ENCODE assay signal across 11 mouse cellular contexts in the genomic region with DNA sequence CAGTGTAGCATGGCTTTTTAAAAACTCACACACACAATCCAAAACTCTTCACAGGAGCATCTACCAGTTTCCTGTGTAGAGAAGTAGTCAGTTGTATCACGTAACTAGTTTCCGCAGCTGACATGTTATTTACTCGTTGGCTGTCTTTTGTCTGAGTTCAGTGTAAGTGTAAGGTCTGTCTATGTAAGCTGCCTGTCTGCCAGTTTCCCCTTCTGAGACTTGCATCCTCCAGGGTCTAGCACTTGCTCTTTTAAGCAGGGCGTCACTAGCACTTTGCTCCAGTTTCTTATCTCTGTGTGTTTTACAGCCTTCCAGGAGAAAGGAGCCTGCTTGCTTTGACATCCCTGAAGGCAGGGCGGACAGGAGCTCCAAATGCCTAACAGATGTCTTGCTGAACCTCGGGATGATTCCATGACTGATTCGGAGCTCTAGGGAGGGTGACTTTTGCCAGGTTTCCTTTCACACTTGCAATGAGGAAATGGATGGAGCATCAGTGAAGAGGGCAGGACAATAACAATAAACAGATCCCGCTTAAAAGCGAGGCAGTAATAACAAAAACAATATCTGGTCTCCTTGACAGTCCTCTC.
A peak's percentile ranks its signal among the peaks of the same experiment; 100 is the strongest.
DNase-seq lines count a peak whose midpoint lies in the region; ATAC-seq and TF ChIP-seq lines count a peak whose summit lies in the region.
"Had no signal": no experiment of that assay in that cellular context is flagged by ENCODE, and none has a peak within 500 bp of the region (broad histone marks: within the 10 kb centered on the region; RNA-seq: fewer than 3 reads in every experiment).

No protein-coding gene starts in this region.

- H3K4me1 ChIP-seq in kidney, embryonic 16.5 days (ENCODE audit: insufficient read depth, low read length), result peaks cover 2% of the 10 kb centered on the region; the same call in 1 of the 2 replicates
- H3K4me1 ChIP-seq in kidney, embryonic 15.5 days, result 0 out of 2 replicates have a peak, but pooled peaks cover 4% of the 10 kb centered on the region
- H3K4me1 ChIP-seq in heart, embryonic 14.5 days (ENCODE audit: control insufficient read depth in 2 of 2, insufficient read depth in 2 of 2, low read length in 2 of 2), result no peaks in the 10 kb centered on the region
- H3K4me1 ChIP-seq in midbrain, postnatal 0 days (ENCODE audit: insufficient read depth, low read length), result no peaks in the 10 kb centered on the region
- H3K4me1 ChIP-seq: midbrain, embryonic 10.5 days had no signal

- ATAC-seq in kidney, embryonic 16.5 days (ENCODE audit: low FRiP score, low TSS enrichment), result no peak
- no peak for ATAC-seq in kidney, embryonic 15.5 days (replicated peaks; ENCODE audit: low FRiP score)
- no peak for ATAC-seq in heart, embryonic 14.5 days (ENCODE audit: insufficient number of reproducible peaks, insufficient read depth, low FRiP score, low read depth)
- no peak for ATAC-seq in midbrain, postnatal 0 days (ENCODE audit: low FRiP score)

- H3K4me3 ChIP-seq in kidney, embryonic 16.5 days (ENCODE audit: low read length), result no peak overlapping the region
- H3K4me3 ChIP-seq in kidney, embryonic 15.5 days (replicated peaks), result no peak overlapping the region
- no peak overlapping the region for H3K4me3 ChIP-seq in heart, embryonic 14.5 days (ENCODE audit: control insufficient read depth in 1 of 2, insufficient read depth in 1 of 2, low read depth in 1 of 2, low read length in 2 of 2)
- no peak overlapping the region for H3K4me3 ChIP-seq in midbrain, postnatal 0 days (ENCODE audit: low read depth, low read length)
- H3K4me3 ChIP-seq: left cerebral cortex, adult 2 months; midbrain, embryonic 10.5 days had no signal

- peak overlapping the region; percentile 13; the same call in 1 of the 2 replicates for H3K4me2 ChIP-seq in kidney, embryonic 16.5 days (replicated peaks; ENCODE audit: low read depth, low read length)
- H3K4me2 ChIP-seq in kidney, embryonic 15.5 days, result no peak overlapping the region
- H3K4me2 ChIP-seq in heart, embryonic 14.5 days (ENCODE audit: low read length), result peak overlapping the region; percentile 39
- no peak overlapping the region for H3K4me2 ChIP-seq in midbrain, postnatal 0 days (ENCODE audit: low read depth, low read length, poor library complexity, severe bottlenecking)

- 12% methylated on average over 9 of the region's 9 CpGs for WGBS in kidney, embryonic 16.5 days
- WGBS in kidney, embryonic 15.5 days, result 13% methylated on average over 9 of the region's 9 CpGs
- WGBS in heart, embryonic 14.5 days, result 16% methylated on average over 9 of the region's 9 CpGs
- WGBS in midbrain, postnatal 0 days, result 73% methylated on average over 9 of the region's 9 CpGs

- H3K9ac ChIP-seq in kidney, embryonic 16.5 days (replicated peaks; ENCODE audit: low read length), result no peak overlapping the region
- H3K9ac ChIP-seq in kidney, embryonic 15.5 days, result no peak overlapping the region
- H3K9ac ChIP-seq in heart, embryonic 14.5 days (ENCODE audit: low read length), result no peak overlapping the region
- no peak overlapping the region for H3K9ac ChIP-seq in midbrain, postnatal 0 days (replicated peaks; ENCODE audit: low read length, poor library complexity, severe bottlenecking)

- no peak for TF ChIP-seq CTCF in midbrain, postnatal 0 days (IDR thresholded peaks at IDR 0.05)

- no peaks in the 10 kb centered on the region for H3K36me3 ChIP-seq in kidney, embryonic 16.5 days (ENCODE audit: insufficient read depth, low read length)
- H3K36me3 ChIP-seq in kidney, embryonic 15.5 days, result no peaks in the 10 kb centered on the region
- H3K36me3 ChIP-seq in heart, embryonic 14.5 days (ENCODE audit: control insufficient read depth, insufficient read depth, low read length), result no peaks in the 10 kb centered on the region
- no peaks in the 10 kb centered on the region for H3K36me3 ChIP-seq in midbrain, postnatal 0 days (ENCODE audit: insufficient read depth, low read length)
- H3K36me3 ChIP-seq: midbrain, embryonic 10.5 days had no signal

- H3K9me3 ChIP-seq in kidney, embryonic 16.5 days (ENCODE audit: low read length), result no peaks in the 10 kb centered on the region
- H3K9me3 ChIP-seq in kidney, embryonic 15.5 days (replicated peaks), result no peaks in the 10 kb centered on the region
- no peaks in the 10 kb centered on the region for H3K9me3 ChIP-seq in heart, embryonic 14.5 days (ENCODE audit: control insufficient read depth, low read length)
- no peaks in the 10 kb centered on the region for H3K9me3 ChIP-seq in midbrain, postnatal 0 days (ENCODE audit: low read length)
- H3K9me3 ChIP-seq: midbrain, embryonic 10.5 days had no signal

- no peak overlapping the region for H3K27ac ChIP-seq in kidney, embryonic 16.5 days (ENCODE audit: low read length)
- H3K27ac ChIP-seq in kidney, embryonic 15.5 days, result no peak overlapping the region
- no peak overlapping the region for H3K27ac ChIP-seq in heart, embryonic 14.5 days (replicated peaks in 1 of 2; ENCODE audit: control insufficient read depth in 1 of 2, insufficient read depth in 1 of 2, low read depth in 2 of 2, low read length in 2 of 2)
- H3K27ac ChIP-seq in midbrain, postnatal 0 days (ENCODE audit: low read depth, low read length), result no peak overlapping the region
- H3K27ac ChIP-seq: left cerebral cortex, adult 2 months; midbrain, embryonic 10.5 days had no signal

- H3K27me3 ChIP-seq in kidney, embryonic 16.5 days (ENCODE audit: insufficient read depth, low read length), result no peaks in the 10 kb centered on the region
- H3K27me3 ChIP-seq in kidney, embryonic 15.5 days, result no peaks in the 10 kb centered on the region
- H3K27me3 ChIP-seq in heart, embryonic 14.5 days (ENCODE audit: control insufficient read depth, insufficient read depth, low read length), result no peaks in the 10 kb centered on the region
- no peaks in the 10 kb centered on the region for H3K27me3 ChIP-seq in midbrain, postnatal 0 days (ENCODE audit: insufficient read depth, low read length)

- peak; percentile 34 for DNase-seq in embryo, embryonic 9.5 days (ENCODE audit: extremely low spot score)
- peak; percentile 3 for DNase-seq in lung, postnatal 36 days
- DNase-seq in midbrain, postnatal 0 days (ENCODE audit: low spot score), result no peak
- DNase-seq in spleen, adult 18-20 months, result no peak
- no peak for DNase-seq in layer of hippocampus, adult 9-11 months
- DNase-seq: adrenal gland, adult 2 months had no signal

Comparison
In these comparisons a context has a peak if more than half of its experiments do, and no peak if none do; other contexts are left out.
1. H3K4me2 ChIP-seq: peak in kidney, embryonic 16.5 days (single experiment) and heart, embryonic 14.5 days (single experiment); none in kidney, embryonic 15.5 days (single experiment) and midbrain, postnatal 0 days (single experiment).
2. DNase-seq: peak in embryo, embryonic 9.5 days (single experiment) and lung, postnatal 36 days (single experiment); none in midbrain, postnatal 0 days (single experiment), spleen, adult 18-20 months (0 of 2) and layer of hippocampus, adult 9-11 months (single experiment).